Mouse (Mus musculus) forebrain, embryonic 11.5 days (tissue): ENCODE measurements around the gene Aff3. TPM values are rescaled to one million over a fixed set of nuclear protein-coding genes. Genes with fewer than 3 reads are reported as not detected.

Source experiments
- ATAC-seq: fragments of 200-750 bp; cut with Nextera tagmentation; replicated peaks from 2 replicates; pipeline ENCODE4 v1.8.0; 2017; ENCODE audit warnings: moderate TSS enrichment; ENCODE audit not compliant: low FRiP score
- DNase-seq: peaks from one replicate; pipeline ENCODE4 v3.0.0-alpha.2; 2017; ENCODE audit warnings: low spot score
- H3K27ac ChIP-seq: fragments of 300-500 bp; sonication (generic); 2 replicates; pipeline ENCODE4 v1.5.1; 2014; ENCODE audit warnings: low read depth, low read length
- H3K27me3 ChIP-seq: fragments of 300-500 bp; sonication (generic); 2 replicates; pipeline ENCODE4 v1.6.1; 2014; ENCODE audit warnings: mild to moderate bottlenecking, low read length, mixed read lengths; ENCODE audit not compliant: control insufficient read depth, insufficient read depth
- H3K36me3 ChIP-seq: fragments of 300-500 bp; sonication (generic); 2 replicates; pipeline ENCODE4 v1.6.1; 2014; ENCODE audit warnings: mild to moderate bottlenecking, low read length, moderate library complexity, mixed read lengths; ENCODE audit not compliant: control insufficient read depth, insufficient read depth
- H3K4me1 ChIP-seq: fragments of 300-500 bp; sonication (generic); replicated peaks from 2 replicates; pipeline ENCODE4 v1.6.1; 2014; ENCODE audit warnings: low read length, mixed read lengths; ENCODE audit not compliant: control insufficient read depth, insufficient read depth
- H3K4me2 ChIP-seq: fragments of 300-500 bp; sonication (generic); 2 replicates; pipeline ENCODE4 v1.6.1; 2014; ENCODE audit warnings: low read depth, mild to moderate bottlenecking, low read length, moderate library complexity, mixed read lengths; ENCODE audit not compliant: severe bottlenecking
- H3K4me3 ChIP-seq: fragments of 300-500 bp; sonication (generic); 2 replicates; pipeline ENCODE4 v1.5.1; 2014; ENCODE audit warnings: low read depth, low read length
- H3K9ac ChIP-seq: fragments of 300-500 bp; sonication (generic); 2 replicates; pipeline ENCODE4 v1.6.1; 2014; ENCODE audit warnings: low read length
- H3K9me3 ChIP-seq: fragments of 300-500 bp; sonication (generic); 2 replicates; pipeline ENCODE4 v1.6.1; 2016; ENCODE audit warnings: low read length, mixed read lengths; ENCODE audit not compliant: control insufficient read depth
- WGBS: fragments of 180-500 bp; shearing (Covaris S2); extraction: QIAGEN DNeasy Blood & Tissue Kit; methylation state at CpG from one replicate; pipeline ENCODE4 v1.1.7; 2014; 5-methylcytosine and 5-hydroxymethylcytosine counted together
- polyA plus RNA-seq: library from polyadenylated mRNA; unstranded; fragments of >200 nt; fragmentation: Nextera tagmentation; extraction: Ambion mirVana; gene quantifications from 2 replicates; pipeline ENCODE4 v1.2.1, GENCODE M21; 2014

The Aff3 gene
- polyA plus RNA-seq, 1 experiment from 2014 or later, result 22.8 TPM

DNA sequence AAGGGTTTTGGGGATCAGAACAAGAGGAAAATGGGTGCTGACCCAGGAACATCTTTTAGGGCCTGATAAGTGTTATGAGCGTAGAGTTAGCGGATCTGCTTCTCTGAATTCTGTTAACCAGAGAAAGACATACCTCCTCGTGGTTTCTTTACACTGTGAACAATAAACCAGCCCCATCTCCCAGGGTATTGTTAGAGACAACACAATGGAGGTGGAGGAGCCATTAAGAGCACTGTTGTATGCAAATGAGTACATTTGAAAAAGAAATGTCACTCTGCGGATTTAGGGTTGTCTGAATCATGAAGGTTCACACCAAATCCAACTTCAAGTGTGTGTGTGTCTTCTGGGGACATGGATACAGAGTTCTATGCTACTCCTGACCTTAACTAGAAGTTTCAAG, 373.3 kb downstream of the Aff3 start:
- Histone ChIP-seq H3K4me3 (no peak overlapping the region), H3K4me1 (no peaks in the 10 kb centered on the region), H3K27ac (no peak overlapping the region), H3K9me3 (no peaks in the 10 kb centered on the region), H3K36me3 (no peaks in the 10 kb centered on the region), H3K4me2 (no peak overlapping the region), H3K9ac (no peak overlapping the region), H3K27me3 (no peaks in the 10 kb centered on the region)
- WGBS, result 70% methylated on average over 4 of the region's 4 CpGs
- DNase-seq, result no peak
- ATAC-seq, result no peak

DNA sequence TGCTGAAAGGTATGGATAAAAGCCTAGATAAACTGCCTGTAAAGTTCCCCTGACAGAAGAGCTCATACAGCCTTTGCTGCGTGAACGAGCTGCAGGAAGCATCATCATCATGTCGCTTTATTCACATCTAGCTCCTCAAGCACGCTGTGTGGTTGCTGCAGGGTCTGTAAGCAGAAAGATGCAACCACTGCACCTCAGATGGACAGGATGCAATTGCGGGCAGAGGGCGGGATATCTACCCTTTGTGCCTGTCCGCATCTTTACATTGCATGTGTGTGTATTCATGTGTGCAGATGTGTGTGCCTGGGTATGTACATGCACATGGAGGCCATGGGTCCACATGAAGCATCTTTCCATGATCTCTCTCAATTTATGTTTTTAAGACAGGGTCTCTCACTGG, 373.9 kb downstream of the Aff3 start:
- Histone ChIP-seq H3K9me3 (no peaks in the 10 kb centered on the region), H3K4me1 (no peaks in the 10 kb centered on the region), H3K4me3 (no peak overlapping the region), H3K9ac (no peak overlapping the region), H3K36me3 (no peaks in the 10 kb centered on the region), H3K4me2 (no peak overlapping the region), H3K27me3 (no peaks in the 10 kb centered on the region), H3K27ac (no peak overlapping the region)
- WGBS, result 93% methylated on average over 7 of the region's 7 CpGs
- no peak for ATAC-seq
- no peak for DNase-seq

DNA sequence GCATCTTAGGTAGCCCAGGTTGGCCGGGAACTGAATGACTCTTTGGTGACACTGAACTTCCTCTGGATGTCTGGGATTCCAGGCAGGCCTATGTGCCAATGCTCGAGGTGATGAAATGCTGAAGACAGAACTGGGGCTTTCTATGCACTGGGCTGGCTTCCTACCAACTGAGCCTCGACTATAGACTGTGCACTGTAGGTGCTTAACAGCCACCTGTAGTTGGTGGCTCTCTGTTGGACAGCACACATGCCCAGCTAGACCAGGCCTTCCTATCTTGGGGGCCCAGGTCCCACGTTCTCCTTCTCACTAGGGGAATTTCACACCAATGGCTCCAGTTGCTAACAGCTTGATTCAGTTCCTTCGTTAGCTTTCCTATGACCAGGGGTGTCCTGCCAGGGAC, 374.9 kb downstream of the Aff3 start:
- no peaks in the 10 kb centered on the region for H3K27me3 ChIP-seq
- WGBS, result 88% methylated on average over 5 of the region's 5 CpGs
- no peak overlapping the region for H3K27ac ChIP-seq
- H3K9ac ChIP-seq, result no peak overlapping the region
- no peaks in the 10 kb centered on the region for H3K4me1 ChIP-seq
- H3K36me3 ChIP-seq, result no peaks in the 10 kb centered on the region
- H3K4me2 ChIP-seq, result no peak overlapping the region
- ATAC-seq (no peak), DNase-seq (no peak)
- H3K9me3 ChIP-seq, result no peaks in the 10 kb centered on the region
- H3K4me3 ChIP-seq, result no peak overlapping the region

DNA sequence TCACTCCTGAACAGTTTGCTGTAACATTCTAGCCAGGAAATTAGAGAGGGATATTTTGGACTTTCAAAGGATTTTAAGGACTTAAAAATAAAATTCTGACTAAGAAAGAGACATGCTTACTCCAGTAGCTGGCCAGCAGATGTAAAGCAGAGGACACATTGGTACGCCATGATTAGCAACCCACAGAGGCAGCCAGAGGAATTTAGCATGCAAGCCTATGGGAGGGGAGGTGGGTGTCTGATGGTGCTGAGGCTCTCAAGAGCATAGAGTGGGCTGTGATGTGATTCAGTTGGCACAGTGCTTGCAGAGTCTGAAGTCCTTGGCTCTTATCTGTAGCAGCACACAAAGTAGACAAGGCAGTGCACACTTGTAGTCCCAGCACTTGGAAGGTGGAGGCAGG, 376.0 kb downstream of the Aff3 start:
- Histone ChIP-seq H3K4me2 (no peak overlapping the region), H3K27ac (no peak overlapping the region), H3K9ac (no peak overlapping the region), H3K36me3 (no peaks in the 10 kb centered on the region), H3K9me3 (no peaks in the 10 kb centered on the region), H3K27me3 (no peaks in the 10 kb centered on the region), H3K4me3 (no peak overlapping the region), H3K4me1 (no peaks in the 10 kb centered on the region)
- DNase-seq (no peak), ATAC-seq (no peak)
- 93% methylated on average over 1 of the region's 1 CpGs for WGBS

DNA sequence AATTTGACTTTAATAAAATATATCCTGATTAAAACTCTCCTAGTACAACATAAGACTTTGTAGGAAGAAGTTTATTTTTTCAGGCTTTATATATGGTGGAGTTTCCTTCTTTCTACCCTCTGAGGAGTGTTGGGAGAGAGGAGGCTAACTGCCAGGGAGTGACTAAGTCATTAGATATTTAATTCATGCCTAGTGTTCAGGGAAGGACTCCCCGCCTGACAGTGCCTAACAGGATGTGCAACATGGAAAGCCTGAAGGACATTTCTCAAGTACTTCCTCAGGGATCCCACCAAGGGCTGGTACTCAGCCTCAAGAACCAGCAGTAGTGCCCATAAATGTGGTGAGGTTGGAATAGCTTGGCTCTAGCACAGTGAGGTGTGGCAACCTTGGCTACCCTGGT, 378.2 kb downstream of the Aff3 start:
- no peak for DNase-seq
- 88% methylated on average over 1 of the region's 1 CpGs for WGBS
- Histone ChIP-seq H3K4me2 (no peak overlapping the region), H3K4me1 (no peaks in the 10 kb centered on the region), H3K9me3 (no peaks in the 10 kb centered on the region), H3K27ac (no peak overlapping the region), H3K36me3 (no peaks in the 10 kb centered on the region), H3K9ac (no peak overlapping the region), H3K27me3 (no peaks in the 10 kb centered on the region), H3K4me3 (no peak overlapping the region)
- ATAC-seq, result no peak

DNA sequence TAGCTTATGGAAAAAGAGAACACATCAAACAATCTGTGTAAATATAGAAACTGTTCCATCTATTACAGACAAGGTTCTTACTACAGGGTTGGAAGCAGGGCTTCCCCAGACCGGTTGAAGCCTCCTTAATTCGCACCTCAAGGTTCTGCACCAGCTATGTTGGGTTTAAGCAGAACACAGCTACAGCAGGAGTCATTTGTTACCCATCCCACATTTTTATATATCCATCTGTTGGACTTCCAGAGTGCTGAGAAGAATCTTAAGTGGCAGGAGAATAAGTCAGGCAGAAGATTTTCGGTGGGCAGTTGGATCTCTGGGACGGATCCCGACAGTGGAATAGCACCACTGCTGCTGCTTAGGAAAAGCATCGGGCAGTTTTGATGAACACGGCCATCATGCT, 384.2 kb downstream of the Aff3 start:
- H3K9ac ChIP-seq, result no peak overlapping the region
- no peak for ATAC-seq
- H3K4me3 ChIP-seq, result no peak overlapping the region
- no peaks in the 10 kb centered on the region for H3K4me1 ChIP-seq
- 90% methylated on average over 7 of the region's 7 CpGs for WGBS
- no peaks in the 10 kb centered on the region for H3K9me3 ChIP-seq
- H3K36me3 ChIP-seq, result no peaks in the 10 kb centered on the region
- no peak overlapping the region for H3K4me2 ChIP-seq
- DNase-seq, result no peak
- no peak overlapping the region for H3K27ac ChIP-seq
- H3K27me3 ChIP-seq, result no peaks in the 10 kb centered on the region

DNA sequence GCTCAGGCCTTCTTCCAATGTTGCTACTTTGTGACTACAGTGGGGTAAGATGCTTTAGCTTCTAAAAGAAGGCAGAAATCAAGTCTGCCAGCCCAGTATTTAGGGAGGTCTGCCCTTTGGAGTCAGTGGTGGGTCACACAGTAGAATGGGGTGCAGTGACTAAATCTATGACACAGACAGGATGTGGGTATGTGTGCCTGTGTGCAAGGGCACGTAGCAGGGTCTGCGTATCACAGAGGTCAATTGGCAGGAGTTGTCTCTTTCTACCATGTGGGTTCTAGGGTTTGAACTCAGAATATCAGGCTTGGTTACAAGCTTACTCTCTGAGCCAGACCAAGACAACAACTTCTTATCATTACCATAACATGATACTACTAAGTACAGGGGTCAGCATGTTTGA, 393.4 kb downstream of the Aff3 start:
- no peak overlapping the region for H3K9ac ChIP-seq
- no peaks in the 10 kb centered on the region; the same call in 1 of the 2 replicates for H3K4me1 ChIP-seq
- H3K4me2 ChIP-seq, result no peak overlapping the region
- H3K36me3 ChIP-seq, result no peaks in the 10 kb centered on the region
- H3K9me3 ChIP-seq, result no peaks in the 10 kb centered on the region
- no peaks in the 10 kb centered on the region for H3K27me3 ChIP-seq
- no peak overlapping the region for H3K4me3 ChIP-seq
- WGBS, result 95% methylated on average over 2 of the region's 2 CpGs
- DNase-seq (no peak), ATAC-seq (no peak)
- H3K27ac ChIP-seq, result no peak overlapping the region

DNA sequence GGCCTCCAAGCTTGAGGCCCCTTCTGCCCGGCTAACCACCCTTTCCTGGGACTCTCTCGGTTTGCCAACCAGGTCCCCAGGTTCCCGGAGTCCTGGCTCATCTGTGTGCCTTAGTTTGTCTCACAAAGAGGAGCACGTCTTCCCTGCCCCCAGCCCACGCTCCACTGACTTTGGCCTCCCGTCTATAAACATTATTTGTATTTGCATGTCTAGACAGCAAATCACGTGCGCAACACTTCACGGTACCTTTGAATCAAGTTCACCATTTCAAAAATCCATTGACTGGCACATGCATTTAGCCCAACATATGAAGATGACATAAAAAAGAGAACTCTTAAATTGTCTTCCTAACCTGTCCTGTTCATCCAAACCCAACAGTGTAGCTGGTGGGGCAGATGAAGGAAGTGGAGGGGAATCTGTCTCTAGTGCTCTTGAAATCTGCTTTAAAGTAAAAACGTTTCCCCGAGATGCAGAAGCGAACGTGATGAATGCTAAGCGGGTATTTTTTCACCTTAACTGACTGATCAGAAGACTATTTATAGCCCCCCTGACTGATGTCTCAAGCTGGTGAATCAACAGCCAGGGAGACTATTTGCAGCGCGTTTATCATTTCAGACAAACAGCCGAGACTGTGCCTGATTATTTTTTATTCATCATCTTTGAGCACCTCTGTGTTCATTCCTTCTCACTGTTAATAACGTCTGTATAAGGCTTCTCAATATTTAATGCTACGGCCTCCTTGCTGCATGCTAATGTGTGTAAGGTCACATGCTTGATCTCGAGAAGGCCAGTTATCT, 396.3 kb downstream of the Aff3 start:
- no peak overlapping the region for H3K27ac ChIP-seq
- no peaks in the 10 kb centered on the region for H3K36me3 ChIP-seq
- H3K9me3 ChIP-seq, result peaks cover 3% of the 10 kb centered on the region; the same call in 1 of the 2 replicates
- H3K9ac ChIP-seq, result no peak overlapping the region
- 68% methylated on average over 20 of the region's 20 CpGs for WGBS
- no peak overlapping the region for H3K4me2 ChIP-seq
- H3K27me3 ChIP-seq, result no peaks in the 10 kb centered on the region
- ATAC-seq (no peak), DNase-seq (no peak)
- H3K4me1 ChIP-seq, result no peaks in the 10 kb centered on the region; the same call in 1 of the 2 replicates
- no peak overlapping the region for H3K4me3 ChIP-seq

DNA sequence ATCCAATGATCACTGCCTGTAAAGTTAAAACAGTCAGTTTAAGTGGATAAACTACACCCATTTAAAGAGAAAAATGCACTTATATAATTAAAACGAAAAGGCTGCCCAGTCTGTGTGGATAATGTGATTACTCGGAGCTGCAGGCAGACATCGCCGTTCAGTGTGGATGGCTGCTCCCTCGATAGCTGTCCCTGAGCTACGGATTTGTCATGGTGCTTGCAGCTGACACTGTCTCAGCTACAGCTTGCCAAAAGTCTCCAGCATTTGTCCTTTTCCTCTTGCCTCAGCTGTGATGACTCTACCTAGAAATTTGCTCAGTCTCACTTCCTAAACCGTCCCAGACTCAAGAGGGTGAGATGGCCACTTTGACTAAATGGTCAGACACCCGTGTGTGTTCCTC, 401.5 kb downstream of the Aff3 start:
- ATAC-seq (no peak), DNase-seq (no peak)
- Histone ChIP-seq H3K9me3 (peaks cover 3% of the 10 kb centered on the region; the same call in 1 of the 2 replicates), H3K4me2 (no peak overlapping the region), H3K9ac (no peak overlapping the region), H3K36me3 (no peaks in the 10 kb centered on the region), H3K27me3 (no peaks in the 10 kb centered on the region), H3K27ac (no peak overlapping the region), H3K4me1 (no peaks in the 10 kb centered on the region; the same call in 1 of the 2 replicates), H3K4me3 (no peak overlapping the region)
- WGBS, result 42% methylated on average over 8 of the region's 8 CpGs
